Mouse (Mus musculus) ES-E14 (cell line): ENCODE measurements around the gene Slc37a4. TPM values are rescaled to one million over a fixed set of nuclear protein-coding genes. Genes with fewer than 3 reads are reported as not detected.

Experiments
- DNase-seq: peaks from one replicate; pipeline ENCODE4 v3.0.0-alpha.2; 2013; ENCODE audit warnings: low read depth, low spot score
- H3K27ac ChIP-seq: 2 replicates; pipeline ENCODE4 v1.5.1; 2012; ENCODE audit warnings: low read depth, mild to moderate bottlenecking, low read length, moderate library complexity, mixed read lengths; ENCODE audit not compliant: poor library complexity, insufficient read depth, severe bottlenecking
- H3K36me3 ChIP-seq: 2 replicates; pipeline ENCODE4 v1.6.1; 2012; ENCODE audit warnings: mild to moderate bottlenecking, low read length, moderate library complexity, mixed read lengths; ENCODE audit not compliant: control insufficient read depth, poor library complexity, insufficient read depth, severe bottlenecking
- H3K4me1 ChIP-seq, 2 experiments: fragments of 150-350 bp in 1 of 2; sonication (generic) in 1 of 2; 2 replicates each; pipeline ENCODE4 v1.6.1; 2012; ENCODE audit warnings: low read length in 2 of 2, mild to moderate bottlenecking in 1 of 2, mixed read lengths in 1 of 2; ENCODE audit not compliant: control insufficient read depth in 2 of 2, insufficient read depth in 2 of 2, poor library complexity in 1 of 2
- H3K4me3 ChIP-seq, 2 experiments: fragments of 150-350 bp in 1 of 2; sonication (generic) in 1 of 2; 2 replicates each; pipeline ENCODE4 v1.5.1; 2012; ENCODE audit warnings: low read length in 2 of 2, low read depth in 1 of 2, mild to moderate bottlenecking in 1 of 2, mixed read lengths in 1 of 2; ENCODE audit not compliant: insufficient read depth in 1 of 2, poor library complexity in 1 of 2, severe bottlenecking in 1 of 2
- H3K9ac ChIP-seq: 2 replicates; pipeline ENCODE4 v1.6.1; 2012; ENCODE audit warnings: low read depth, mild to moderate bottlenecking, low read length, mixed read lengths; ENCODE audit not compliant: poor library complexity, insufficient read depth, severe bottlenecking
- H3K9me3 ChIP-seq: fragments of 150-350 bp; sonication (generic); 2 replicates; pipeline ENCODE4 v1.6.1; 2012; ENCODE audit warnings: low read depth, mild to moderate bottlenecking, low read length; ENCODE audit not compliant: control insufficient read depth, insufficient read depth
- CHD2 ChIP-seq: IDR thresholded peaks from 2 replicates; pipeline ENCODE4 v1.6.1; 2014; ENCODE audit warnings: mild to moderate bottlenecking, low read depth, low read length, inconsistent platforms
- HCFC1 ChIP-seq: IDR thresholded peaks from 2 replicates; pipeline ENCODE4 v1.6.1; 2012; ENCODE audit warnings: low read length, inconsistent platforms, borderline replicate concordance; ENCODE audit not compliant: insufficient read depth
- MAFK ChIP-seq: IDR thresholded peaks from 2 replicates; pipeline ENCODE4 v1.6.1; 2014; ENCODE audit warnings: mild to moderate bottlenecking, low read depth, low read length, inconsistent platforms; ENCODE audit not compliant: insufficient read depth
- ZC3H11A ChIP-seq: IDR thresholded peaks from 2 replicates; pipeline ENCODE4 v1.6.1; 2012; ENCODE audit warnings: low read depth, mild to moderate bottlenecking, inconsistent platforms, low read length, borderline replicate concordance
- ZNF384 ChIP-seq: IDR thresholded peaks from 2 replicates; pipeline ENCODE4 v1.6.1; 2012; ENCODE audit warnings: low read depth, low read length, inconsistent platforms
- in situ Hi-C, 2 experiments: fragments of 600-800 bp; cut with MboI; formaldehyde crosslinking; loops; one replicate each; pipeline ENCODE4 v1.15.1; 2025; ENCODE audit warnings: low sequenced_read_pairs in 2 of 2, inconsistent platforms in 1 of 2; ENCODE audit not compliant: unreplicated experiment in 2 of 2
- total RNA-seq: library from RNA; depleted of rRNA; stranded (reverse); fragments of 300-350 nt; gene quantifications from 2 replicates; pipeline ENCODE4 v1.2.3, GENCODE M21; 2012

Slc37a4 gene
- total RNA-seq, 1 experiment, result 9.8 TPM

DNA sequence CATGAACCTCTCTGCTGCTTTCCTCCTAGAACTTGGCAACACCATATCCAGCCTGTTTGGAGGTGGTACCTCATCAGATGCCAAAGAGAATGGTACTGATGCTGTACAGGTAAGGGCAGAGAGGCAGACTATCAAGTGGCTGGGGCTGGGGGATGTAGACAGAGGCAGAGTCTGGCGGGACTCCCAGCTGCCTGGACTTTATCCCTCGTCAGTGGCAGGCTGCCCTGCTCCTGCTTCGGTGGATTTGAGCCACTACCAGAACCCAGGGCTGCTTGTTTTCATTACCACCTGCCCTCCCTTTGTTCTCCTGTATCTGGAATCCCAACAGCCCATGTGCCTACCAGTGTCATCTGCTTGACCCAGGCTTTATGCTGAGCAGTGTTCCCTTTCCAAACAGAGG, 9.4 kb upstream of the Slc37a4 start:
- Histone ChIP-seq H3K4me1 (peaks cover 0 to 5% of the 10 kb centered on the region in 2 experiments; a peak in 1 of 4 replicates), H3K36me3 (peaks cover 64% of the 10 kb centered on the region), H3K27ac (no peak overlapping the region), H3K9me3 (no peaks in the 10 kb centered on the region), H3K4me3 (no peak overlapping the region), H3K9ac (no peak overlapping the region)
- TF ChIP-seq MAFK (no peak), ZC3H11A (no peak), CHD2 (no peak), ZNF384 (no peak), HCFC1 (no peak)
- in situ Hi-C loops, result no loop called here
- DNase-seq, result no peak

DNA sequence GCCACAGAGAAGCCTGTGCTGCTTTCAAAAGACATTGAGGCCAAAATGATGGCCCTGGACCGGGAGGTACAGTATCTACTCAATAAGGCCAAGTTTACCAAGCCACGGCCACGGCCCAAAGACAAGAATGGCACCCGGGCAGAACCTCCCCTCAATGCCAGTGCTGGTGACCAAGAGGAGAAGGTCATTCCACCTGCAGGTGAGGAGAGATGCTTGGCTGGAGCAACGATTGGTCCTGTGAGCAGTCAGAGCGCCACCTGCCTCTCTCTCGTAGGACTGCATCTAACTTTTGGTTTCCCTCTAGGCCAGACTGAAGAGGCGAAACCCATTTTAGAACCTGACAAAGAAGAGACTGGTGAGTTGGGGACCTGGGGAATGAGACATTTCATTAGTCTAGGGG, 7.4 kb upstream of the Slc37a4 start:
- in situ Hi-C loops, result no loop called here
- Histone ChIP-seq H3K4me1 (peaks cover 0 to 2% of the 10 kb centered on the region in 2 experiments; a peak in 1 of 4 replicates), H3K36me3 (peaks cover 54% of the 10 kb centered on the region), H3K9me3 (no peaks in the 10 kb centered on the region), H3K4me3 (no peak overlapping the region), H3K27ac (no peak overlapping the region), H3K9ac (no peak overlapping the region)
- no peak for DNase-seq
- no peak for TF ChIP-seq ZNF384
- TF ChIP-seq MAFK, result no peak
- no peak for TF ChIP-seq ZC3H11A
- TF ChIP-seq CHD2, result no peak
- TF ChIP-seq HCFC1, result no peak

DNA sequence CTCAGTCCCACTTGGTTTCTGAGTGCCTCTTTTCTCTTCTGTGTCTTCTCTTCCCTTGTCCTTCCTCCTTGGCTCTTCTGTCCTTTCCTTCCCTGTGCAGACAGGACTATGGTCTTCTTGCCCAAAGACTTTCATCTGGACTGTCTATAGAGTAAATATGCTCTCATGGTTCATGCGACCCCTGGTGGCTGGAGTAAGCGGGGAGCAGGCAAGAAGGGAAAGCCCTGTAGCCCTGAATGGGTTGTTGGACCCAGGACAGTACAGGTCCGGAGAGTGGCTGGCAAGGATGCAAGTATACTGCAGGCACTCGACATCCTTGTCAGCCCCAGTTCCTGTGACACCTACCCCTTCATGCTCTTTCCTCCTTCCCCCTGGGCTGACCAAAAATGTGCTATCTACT, 5.2 kb upstream of the Slc37a4 start:
- Histone ChIP-seq H3K4me3 (no peak overlapping the region), H3K27ac (no peak overlapping the region), H3K9me3 (no peaks in the 10 kb centered on the region), H3K4me1 (no peaks in the 10 kb centered on the region), H3K36me3 (peaks cover 37% of the 10 kb centered on the region), H3K9ac (no peak overlapping the region)
- in situ Hi-C loops, result no loop called here
- TF ChIP-seq CHD2, result no peak
- TF ChIP-seq HCFC1, result no peak
- TF ChIP-seq MAFK, result no peak
- TF ChIP-seq ZNF384, result no peak
- TF ChIP-seq ZC3H11A, result no peak
- DNase-seq, result no peak

DNA sequence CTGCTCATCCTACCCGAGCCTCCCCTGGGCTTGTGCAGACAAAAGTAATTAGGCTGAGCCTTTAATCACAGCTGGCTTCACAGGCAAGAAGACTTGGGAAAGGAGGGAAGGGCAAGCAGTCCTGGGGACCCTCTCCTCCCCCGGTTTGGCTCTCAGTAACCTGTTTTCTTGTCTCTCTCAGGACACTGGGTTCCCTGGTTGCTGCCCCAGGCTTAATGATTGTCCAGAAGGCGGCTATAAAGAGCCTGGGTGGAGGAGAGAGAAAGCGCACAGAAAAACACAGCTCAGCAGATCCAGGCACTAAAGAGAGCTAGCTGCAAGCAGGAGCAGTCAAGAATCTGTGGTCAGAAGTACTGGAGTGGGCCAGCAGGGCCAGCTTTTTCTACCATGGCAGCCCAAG, 1.4 kb downstream of the Slc37a4 start:
- Histone ChIP-seq H3K9me3 (no peaks in the 10 kb centered on the region), H3K4me3 (peak overlapping the region in 1 of 2 experiments; percentile 92; a peak in 1 of 4 replicates), H3K4me1 (peaks cover 0 to 6% of the 10 kb centered on the region in 2 experiments; a peak in 3 of 4 replicates), H3K27ac (no peak overlapping the region), H3K9ac (0 out of 2 replicates have a peak overlapping the region, but pooled peaks have one; percentile 15), H3K36me3 (peaks cover 8% of the 10 kb centered on the region)
- in situ Hi-C loops, result no loop called here
- no peak for DNase-seq
- TF ChIP-seq HCFC1 (no peak), ZC3H11A (no peak), ZNF384 (no peak), MAFK (no peak), CHD2 (no peak)

DNA sequence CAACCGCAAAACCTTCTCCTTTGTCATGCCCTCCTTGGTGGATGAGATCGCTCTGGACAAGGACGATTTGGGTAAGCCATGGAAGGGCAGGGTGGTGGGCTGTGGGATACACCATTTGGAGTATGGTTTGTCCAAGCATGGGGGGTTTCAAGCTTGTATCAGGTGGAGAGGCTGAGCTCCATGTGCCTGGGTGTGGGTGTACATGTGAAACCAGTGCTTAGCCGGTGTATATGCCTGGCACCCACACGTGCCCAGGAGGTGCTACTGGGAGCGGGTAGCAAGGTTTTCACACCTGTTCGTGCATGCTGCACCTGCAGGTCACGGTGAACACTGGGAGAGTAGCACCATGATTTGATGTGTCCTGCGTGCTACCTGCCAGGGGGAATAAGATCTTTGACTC, 1.9 kb downstream of the Slc37a4 start:
- no peaks in the 10 kb centered on the region for H3K9me3 ChIP-seq
- peaks cover 0 to 6% of the 10 kb centered on the region in 2 experiments; a peak in 3 of 4 replicates for H3K4me1 ChIP-seq
- in situ Hi-C loops, result no loop called here
- peaks cover 8% of the 10 kb centered on the region for H3K36me3 ChIP-seq
- H3K9ac ChIP-seq, result no peak overlapping the region
- H3K27ac ChIP-seq, result no peak overlapping the region
- H3K4me3 ChIP-seq, result no peak overlapping the region
- TF ChIP-seq MAFK, result no peak
- TF ChIP-seq CHD2, result no peak
- TF ChIP-seq ZNF384, result no peak
- no peak for TF ChIP-seq HCFC1
- TF ChIP-seq ZC3H11A, result no peak
- no peak for DNase-seq
